Mouse (Mus musculus): Measurements from ENCODE around the gene Stab1. TPM values are rescaled to one million over a fixed set of nuclear protein-coding genes. Genes with fewer than 3 reads are reported as not detected.

Stab1 gene
- 19.8 and 23.6 TPM in 2 replicates for polyA plus RNA-seq (2014; fragmentation: Nextera tagmentation; extraction: Ambion mirVana)

- no peak within 1 kb of the TSS; the same call in 1 of the 2 replicates for H3K9ac ChIP-seq (replicated peaks; ENCODE audit: low read length)
- WGBS: 48% methylated on average over 10 of the region's 10 CpGs
- peaks cover 25% of the 10 kb centered on the region for H3K36me3 ChIP-seq (replicated peaks; ENCODE audit: control insufficient read depth, insufficient read depth, low read depth, low read length)
- H3K27ac ChIP-seq (replicated peaks; ENCODE audit: low read depth, low read length): no peak within 1 kb of the TSS
- DNase-seq (ENCODE audit: low spot score) (no peak), ATAC-seq (replicated peaks; ENCODE audit: insufficient number of reproducible peaks, low FRiP score, low TSS enrichment, low read depth) (no peak)
- no peaks in the 10 kb centered on the region for H3K4me1 ChIP-seq (ENCODE audit: control insufficient read depth, insufficient read depth, low read length)
- no peak within 1 kb of the TSS for H3K4me2 ChIP-seq (ENCODE audit: low read depth, low read length)
- no peaks in the 10 kb centered on the region for H3K27me3 ChIP-seq (ENCODE audit: control insufficient read depth, insufficient read depth, low read length)
- H3K9me3 ChIP-seq (replicated peaks; ENCODE audit: control insufficient read depth, low read length): no peaks in the 10 kb centered on the region
- no peak within 1 kb of the TSS for H3K4me3 ChIP-seq (ENCODE audit: low read depth, low read length)
These were observed at the start of gene Stab1 for GRCm38 (mm10) chr14:31168425-31168824. Stab1 (minus strand) TSS chr14:31168641.

GRCm38 (mm10) chr14:31217666-31218065 is 49.2 kb upstream of the Stab1 start, which contains the start of gene Sema3g:
Sema3g (plus strand) TSS chr14:31217860.
- Histone ChIP-seq H3K9me3 (replicated peaks; ENCODE audit: control insufficient read depth, low read length) (no peaks in the 10 kb centered on the region), H3K4me1 (ENCODE audit: control insufficient read depth, insufficient read depth, low read length) (no peaks in the 10 kb centered on the region), H3K27me3 (ENCODE audit: control insufficient read depth, insufficient read depth, low read length) (no peaks in the 10 kb centered on the region), H3K36me3 (replicated peaks; ENCODE audit: control insufficient read depth, insufficient read depth, low read depth, low read length) (no peaks in the 10 kb centered on the region), H3K4me3 (ENCODE audit: low read depth, low read length) (no peak within 1 kb of the TSS), H3K9ac (replicated peaks; ENCODE audit: low read length) (peak within 1 kb of the TSS; percentile 5), H3K4me2 (ENCODE audit: low read depth, low read length) (no peak within 1 kb of the TSS), H3K27ac (replicated peaks; ENCODE audit: low read depth, low read length) (no peak within 1 kb of the TSS)
- DNase-seq (ENCODE audit: low spot score) (peak; percentile 65), ATAC-seq (replicated peaks; ENCODE audit: insufficient number of reproducible peaks, low FRiP score, low TSS enrichment, low read depth) (peak; percentile 51)
- 11% methylated on average over 11 of the region's 11 CpGs for WGBS

DNA sequence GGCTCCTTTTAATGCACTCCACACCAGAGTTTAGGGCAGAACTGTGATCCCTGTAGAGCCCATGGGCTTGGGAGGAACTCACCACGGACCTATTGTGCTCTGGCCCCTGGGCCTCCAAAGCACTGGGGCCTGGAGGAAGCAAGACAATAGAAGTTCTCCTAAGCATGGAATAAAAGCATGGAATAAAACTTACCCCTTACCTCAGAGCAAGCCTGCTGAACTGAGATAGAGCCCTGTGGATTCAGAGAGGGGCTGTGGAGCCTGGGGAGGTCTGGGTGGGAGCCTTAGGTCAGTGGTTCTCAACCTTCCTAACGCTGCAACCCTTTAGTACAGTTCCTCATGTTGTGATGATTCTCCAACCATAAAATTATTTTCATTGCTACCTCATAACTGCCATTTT is 48.4 kb upstream of the Stab1 start, which contains the start of gene Nisch:
Gene Nisch, minus strand, starts transcription at position 101 of the 400 bp plus-strand sequence.
- H3K9me3 ChIP-seq (replicated peaks; ENCODE audit: control insufficient read depth, low read length): no peaks in the 10 kb centered on the region
- ATAC-seq (replicated peaks; ENCODE audit: insufficient number of reproducible peaks, low FRiP score, low TSS enrichment, low read depth) (no peak), DNase-seq (ENCODE audit: low spot score) (no peak)
- no peaks in the 10 kb centered on the region for H3K4me1 ChIP-seq (ENCODE audit: control insufficient read depth, insufficient read depth, low read length)
- WGBS: 64% methylated on average over 2 of the region's 2 CpGs
- H3K4me3 ChIP-seq (ENCODE audit: low read depth, low read length): no peak within 1 kb of the TSS
- no peaks in the 10 kb centered on the region for H3K36me3 ChIP-seq (replicated peaks; ENCODE audit: control insufficient read depth, insufficient read depth, low read depth, low read length)
- H3K9ac ChIP-seq (replicated peaks; ENCODE audit: low read length): peak within 1 kb of the TSS; percentile 30
- H3K4me2 ChIP-seq (ENCODE audit: low read depth, low read length): no peak within 1 kb of the TSS
- H3K27ac ChIP-seq (replicated peaks; ENCODE audit: low read depth, low read length): no peak within 1 kb of the TSS
- no peaks in the 10 kb centered on the region for H3K27me3 ChIP-seq (ENCODE audit: control insufficient read depth, insufficient read depth, low read length)

DNA sequence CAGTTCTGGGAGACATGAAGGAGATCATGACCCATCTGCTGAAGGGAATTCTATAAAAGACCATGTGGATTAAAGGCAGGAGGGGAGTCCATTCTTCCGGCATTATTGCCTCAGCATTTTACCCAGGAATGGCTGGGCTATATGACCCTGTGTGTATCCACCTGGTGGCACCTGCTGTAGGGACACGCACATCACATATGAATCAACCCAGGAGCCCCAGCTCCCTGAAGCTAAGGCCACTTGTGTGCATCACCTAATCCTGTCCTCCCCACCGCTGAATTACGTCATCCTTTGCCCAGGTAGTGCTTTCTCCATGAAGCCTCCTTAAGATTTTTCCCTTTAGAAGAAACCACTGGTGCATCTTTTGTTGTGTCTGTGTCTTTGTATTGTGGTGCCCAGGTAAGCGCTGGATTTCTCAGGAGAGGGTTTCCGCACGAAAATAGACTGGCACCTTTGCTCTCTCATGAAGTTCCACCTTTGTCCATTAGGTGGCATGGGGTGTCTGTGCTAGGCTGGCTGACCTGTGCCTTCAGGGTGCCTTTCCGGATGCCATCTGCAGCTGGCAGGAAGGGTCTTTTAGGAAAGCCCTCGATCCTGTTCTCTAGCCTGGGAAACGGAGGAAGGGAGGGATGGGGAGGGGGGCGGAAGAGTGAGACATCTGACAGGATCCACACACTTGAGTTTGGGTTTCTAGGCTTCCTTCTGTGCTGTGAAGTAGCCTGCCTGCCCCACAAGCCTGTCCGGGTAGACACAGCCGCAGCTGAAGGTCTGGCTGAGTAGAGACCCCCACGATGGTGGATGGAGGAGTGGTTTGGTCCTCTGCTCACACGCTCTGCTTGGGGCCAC is 46.9 kb upstream of the Stab1 start:
- Histone ChIP-seq H3K4me1 (ENCODE audit: control insufficient read depth, insufficient read depth, low read length) (no peaks in the 10 kb centered on the region), H3K9ac (replicated peaks; ENCODE audit: low read length) (0 out of 2 replicates have a peak overlapping the region, but pooled peaks have one; percentile 30), H3K9me3 (replicated peaks; ENCODE audit: control insufficient read depth, low read length) (no peaks in the 10 kb centered on the region), H3K27ac (replicated peaks; ENCODE audit: low read depth, low read length) (no peak overlapping the region), H3K4me2 (ENCODE audit: low read depth, low read length) (no peak overlapping the region), H3K36me3 (replicated peaks; ENCODE audit: control insufficient read depth, insufficient read depth, low read depth, low read length) (no peaks in the 10 kb centered on the region), H3K27me3 (ENCODE audit: control insufficient read depth, insufficient read depth, low read length) (no peaks in the 10 kb centered on the region), H3K4me3 (ENCODE audit: low read depth, low read length) (no peak overlapping the region)
- 31% methylated on average over 15 of the region's 15 CpGs for WGBS
- DNase-seq (ENCODE audit: low spot score) (peak; percentile 84), ATAC-seq (replicated peaks; ENCODE audit: insufficient number of reproducible peaks, low FRiP score, low TSS enrichment, low read depth) (no peak; the same call in 1 of the 2 replicates)

DNA sequence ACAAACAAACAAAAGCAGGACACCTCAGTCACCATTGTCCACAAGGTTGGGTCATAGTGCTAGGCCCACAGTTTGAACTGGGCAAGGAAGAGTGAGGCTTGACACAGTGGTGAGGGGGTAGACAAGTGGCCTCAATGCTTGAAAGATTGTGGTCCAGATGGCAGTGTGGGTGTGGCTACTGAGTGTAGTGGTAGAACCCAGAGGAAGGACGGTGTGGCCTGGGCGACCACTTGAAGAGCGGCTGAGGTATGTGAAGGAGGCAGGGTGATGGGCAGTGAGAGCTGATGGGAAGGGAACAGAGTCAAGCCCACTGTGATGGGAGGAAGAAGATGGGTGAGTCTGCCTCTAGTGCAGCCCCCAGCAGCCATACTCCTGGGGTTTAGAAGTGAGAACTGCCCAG is 46.2 kb upstream of the Stab1 start:
- no peak for ATAC-seq (replicated peaks; ENCODE audit: insufficient number of reproducible peaks, low FRiP score, low TSS enrichment, low read depth)
- 86% methylated on average over 3 of the region's 3 CpGs for WGBS
- Histone ChIP-seq H3K27ac (replicated peaks; ENCODE audit: low read depth, low read length) (no peak overlapping the region), H3K36me3 (replicated peaks; ENCODE audit: control insufficient read depth, insufficient read depth, low read depth, low read length) (no peaks in the 10 kb centered on the region), H3K4me1 (ENCODE audit: control insufficient read depth, insufficient read depth, low read length) (no peaks in the 10 kb centered on the region), H3K4me2 (ENCODE audit: low read depth, low read length) (no peak overlapping the region), H3K9me3 (replicated peaks; ENCODE audit: control insufficient read depth, low read length) (no peaks in the 10 kb centered on the region), H3K27me3 (ENCODE audit: control insufficient read depth, insufficient read depth, low read length) (no peaks in the 10 kb centered on the region), H3K9ac (replicated peaks; ENCODE audit: low read length) (no peak overlapping the region), H3K4me3 (ENCODE audit: low read depth, low read length) (no peak overlapping the region)
- no peak for DNase-seq (ENCODE audit: low spot score)

- 64% methylated on average over 8 of the region's 8 CpGs for WGBS
- no peaks in the 10 kb centered on the region for H3K27me3 ChIP-seq (ENCODE audit: control insufficient read depth, insufficient read depth, low read length)
These were observed 45.4 kb upstream of the Stab1 start for GRCm38 (mm10) chr14:31213868-31214267.

GRCm38 (mm10) chr14:31212499-31212898 is 44.1 kb upstream of the Stab1 start:
- Histone ChIP-seq H3K4me1 (ENCODE audit: control insufficient read depth, insufficient read depth, low read length) (no peaks in the 10 kb centered on the region), H3K9me3 (replicated peaks; ENCODE audit: control insufficient read depth, low read length) (no peaks in the 10 kb centered on the region), H3K27me3 (ENCODE audit: control insufficient read depth, insufficient read depth, low read length) (no peaks in the 10 kb centered on the region), H3K9ac (replicated peaks; ENCODE audit: low read length) (no peak overlapping the region), H3K36me3 (replicated peaks; ENCODE audit: control insufficient read depth, insufficient read depth, low read depth, low read length) (no peaks in the 10 kb centered on the region), H3K27ac (replicated peaks; ENCODE audit: low read depth, low read length) (no peak overlapping the region), H3K4me3 (ENCODE audit: low read depth, low read length) (no peak overlapping the region), H3K4me2 (ENCODE audit: low read depth, low read length) (no peak overlapping the region)
- no peak for ATAC-seq (replicated peaks; ENCODE audit: insufficient number of reproducible peaks, low FRiP score, low TSS enrichment, low read depth)
- 78% methylated on average over 3 of the region's 3 CpGs for WGBS
- no peak for DNase-seq (ENCODE audit: low spot score)

More at GRCm38 (mm10) chr14:31213868-31214267, 45.4 kb upstream of the Stab1 start:
- DNase-seq (ENCODE audit: low spot score) (no peak), ATAC-seq (replicated peaks; ENCODE audit: insufficient number of reproducible peaks, low FRiP score, low TSS enrichment, low read depth) (no peak)
- Histone ChIP-seq H3K4me1 (ENCODE audit: control insufficient read depth, insufficient read depth, low read length) (no peaks in the 10 kb centered on the region), H3K4me2 (ENCODE audit: low read depth, low read length) (no peak overlapping the region), H3K27ac (replicated peaks; ENCODE audit: low read depth, low read length) (no peak overlapping the region), H3K9ac (replicated peaks; ENCODE audit: low read length) (no peak overlapping the region), H3K36me3 (replicated peaks; ENCODE audit: control insufficient read depth, insufficient read depth, low read depth, low read length) (no peaks in the 10 kb centered on the region), H3K9me3 (replicated peaks; ENCODE audit: control insufficient read depth, low read length) (no peaks in the 10 kb centered on the region), H3K4me3 (ENCODE audit: low read depth, low read length) (no peak overlapping the region)

DNA sequence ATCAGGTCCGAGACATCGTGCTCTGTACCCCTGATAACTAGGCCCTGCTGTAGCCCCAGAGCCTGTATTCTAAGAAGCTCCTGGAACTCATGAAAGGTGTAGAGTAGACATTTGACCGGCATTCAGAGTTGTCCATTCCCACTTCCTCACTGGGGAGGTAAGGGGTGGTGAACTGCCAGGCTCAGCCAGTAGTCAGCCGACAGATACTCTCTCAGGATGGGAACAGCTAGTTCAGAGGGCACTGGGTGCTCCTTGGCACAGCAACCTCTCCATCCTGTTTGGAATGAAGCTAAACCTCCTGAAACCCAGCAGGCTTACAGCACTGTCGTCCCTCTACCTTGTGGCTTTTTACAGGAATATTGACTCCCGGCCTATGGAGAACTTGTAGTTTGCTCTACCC is 43.4 kb upstream of the Stab1 start:
- no peak overlapping the region for H3K9ac ChIP-seq (replicated peaks; ENCODE audit: low read length)
- H3K4me2 ChIP-seq (ENCODE audit: low read depth, low read length): no peak overlapping the region
- H3K36me3 ChIP-seq (replicated peaks; ENCODE audit: control insufficient read depth, insufficient read depth, low read depth, low read length): no peaks in the 10 kb centered on the region
- H3K4me3 ChIP-seq (ENCODE audit: low read depth, low read length): no peak overlapping the region
- H3K27ac ChIP-seq (replicated peaks; ENCODE audit: low read depth, low read length): no peak overlapping the region
- DNase-seq (ENCODE audit: low spot score) (no peak), ATAC-seq (replicated peaks; ENCODE audit: insufficient number of reproducible peaks, low FRiP score, low TSS enrichment, low read depth) (no peak)
- H3K9me3 ChIP-seq (replicated peaks; ENCODE audit: control insufficient read depth, low read length): no peaks in the 10 kb centered on the region
- no peaks in the 10 kb centered on the region for H3K27me3 ChIP-seq (ENCODE audit: control insufficient read depth, insufficient read depth, low read length)
- WGBS: 90% methylated on average over 6 of the region's 6 CpGs
- no peaks in the 10 kb centered on the region for H3K4me1 ChIP-seq (ENCODE audit: control insufficient read depth, insufficient read depth, low read length)
